Mouse (Mus musculus) hematopoietic stem cell, adult 5-6 weeks (primary cell): ENCODE results near the gene Elmo1. TPM values are rescaled to one million over a fixed set of nuclear protein-coding genes. Genes with fewer than 3 reads are reported as not detected.

Experiments
- ATAC-seq, 2 experiments: fragments of 125-278 bp in 1 of 2; replicated peaks in 1 of 2; 2 replicates each; pipeline ENCODE4 v1.8.0; 2016 to 2017; ENCODE audit warnings: inconsistent platforms in 2 of 2, mild to moderate bottlenecking in 2 of 2, moderate number of reproducible peaks in 2 of 2, low read depth in 1 of 2, moderate TSS enrichment in 1 of 2; ENCODE audit not compliant: low FRiP score in 2 of 2, poor library complexity in 2 of 2, severe bottlenecking in 2 of 2, insufficient read depth in 1 of 2, low TSS enrichment in 1 of 2
- total RNA-seq: library from RNA; stranded (forward); fragments of 172-1452, 232-1000 nt; gene quantifications from 2 replicates; pipeline ENCODE4 v1.2.3, GENCODE M21; 2017

Elmo1 gene
- total RNA-seq, 1 experiment from 2014 or later = 91.4 TPM

GRCm38 (mm10) chr13:20305621-20306020, 215.2 kb downstream of the Elmo1 start:
- no peak for ATAC-seq

- ATAC-seq = peak; percentile 35 to 38; a peak in 3 of 4 replicates
These were observed 216.1 kb downstream of the Elmo1 start for GRCm38 (mm10) chr13:20306180-20307177.

GRCm38 (mm10) chr13:20307381-20307780, 217.0 kb downstream of the Elmo1 start:
- no peak for ATAC-seq

- ATAC-seq = peak; percentile 40 to 56; a peak in 2 of 4 replicates
These were observed 221.2 kb downstream of the Elmo1 start for GRCm38 (mm10) chr13:20311612-20312011.

GRCm38 (mm10) chr13:20313345-20313744, 222.9 kb downstream of the Elmo1 start:
- no peak for ATAC-seq

GRCm38 (mm10) chr13:20316139-20316538, 225.7 kb downstream of the Elmo1 start:
- no peak for ATAC-seq

GRCm38 (mm10) chr13:20318615-20319219, 228.3 kb downstream of the Elmo1 start:
- no peak for ATAC-seq

- ATAC-seq = no peak
These were observed 229.8 kb downstream of the Elmo1 start for GRCm38 (mm10) chr13:20320232-20320631.

- ATAC-seq = no peak
These were observed 233.1 kb downstream of the Elmo1 start for GRCm38 (mm10) chr13:20323478-20323877.

GRCm38 (mm10) chr13:20327064-20327463, 236.7 kb downstream of the Elmo1 start:
- no peak for ATAC-seq

- no peak for ATAC-seq
These were observed 237.6 kb downstream of the Elmo1 start for GRCm38 (mm10) chr13:20327975-20328374.

- ATAC-seq = no peak
These were observed 238.3 kb downstream of the Elmo1 start for GRCm38 (mm10) chr13:20328672-20329071.

- ATAC-seq = no peak
These were observed 240.6 kb downstream of the Elmo1 start for GRCm38 (mm10) chr13:20330954-20331353.

GRCm38 (mm10) chr13:20335051-20335888, 244.9 kb downstream of the Elmo1 start:
- no peak for ATAC-seq

GRCm38 (mm10) chr13:20335889-20336497, 245.6 kb downstream of the Elmo1 start:
- ATAC-seq = no peak

- ATAC-seq = no peak
These were observed 252.5 kb downstream of the Elmo1 start for GRCm38 (mm10) chr13:20342881-20343280.

- ATAC-seq = peak in 1 of 2 experiments; percentile 44; a peak in 1 of 4 replicates
These were observed 259.4 kb downstream of the Elmo1 start for GRCm38 (mm10) chr13:20349754-20350153.
